ENCODE assay signal across 25 mouse cellular contexts in genomic region chr14:24292914-24293313, GRCm38 (mm10). TPM values are rescaled to one million over a fixed set of nuclear protein-coding genes. Genes with fewer than 3 reads are reported as not detected.
"Had no signal": no experiment of that assay in that cellular context is flagged by ENCODE, and none has a peak within 500 bp of the region (broad histone marks: within the 10 kb centered on the region; RNA-seq: fewer than 3 reads in every experiment).

Gene E330034G19Rik (plus strand): TSS chr14:24293214.

- H3K27me3 ChIP-seq: neural tube, embryonic 12.5 days; neural tube, embryonic 13.5 days; neural tube, embryonic 15.5 days; stomach, embryonic 15.5 days had no signal

- H3K4me3 ChIP-seq: neural tube, embryonic 12.5 days; neural tube, embryonic 13.5 days; neural tube, embryonic 15.5 days; stomach, embryonic 15.5 days had no signal

- H3K36me3 ChIP-seq: neural tube, embryonic 12.5 days; neural tube, embryonic 13.5 days; neural tube, embryonic 15.5 days; stomach, embryonic 15.5 days had no signal

- DNase-seq: retina, postnatal 1 day; right cerebral cortex, adult 18-20 months; right cerebral cortex, postnatal 14 days; right cerebral cortex, postnatal 25 days; right cerebral cortex, postnatal 4 days; spleen, adult 18-20 months; thymus, adult 18-20 months; thymus, adult 2 months; thymus, postnatal 14 days; thymus, postnatal 25 days; thymus, postnatal 36 days; thymus, postnatal 4 days had no signal

- H3K9me3 ChIP-seq: neural tube, embryonic 12.5 days; neural tube, embryonic 13.5 days; neural tube, embryonic 15.5 days; stomach, embryonic 15.5 days had no signal

- H3K4me1 ChIP-seq: neural tube, embryonic 12.5 days; neural tube, embryonic 13.5 days; neural tube, embryonic 15.5 days; stomach, embryonic 15.5 days had no signal

- H3K27ac ChIP-seq: neural tube, embryonic 12.5 days; neural tube, embryonic 13.5 days; neural tube, embryonic 15.5 days; stomach, embryonic 15.5 days; stomach, postnatal 0 days had no signal

RNA-seq across cellular contexts. Expression of gene E330034G19Rik, which starts in this region (rescaled TPM):
- total RNA-seq: neutrophil, adult 5-6 weeks had no signal
- polyA plus RNA-seq: neural tube, embryonic 12.5 days; neural tube, embryonic 13.5 days; neural tube, embryonic 14.5 days; neural tube, embryonic 15.5 days; small intestine, adult 2 months; spleen, adult 2 months; stomach, embryonic 14.5 days; stomach, embryonic 15.5 days; stomach, embryonic 16.5 days; stomach, postnatal 0 days; thymus, adult 2 months; thymus, postnatal 0 days; urinary bladder, adult 2 months had no signal
